Mouse (Mus musculus) ES-E14 (cell line): Measurements from ENCODE around the gene Tmem95. TPM values are rescaled to one million over a fixed set of nuclear protein-coding genes. Genes with fewer than 3 reads are reported as not detected.

Source experiments
- DNase-seq: peaks from one replicate; pipeline ENCODE4 v3.0.0-alpha.2; 2013; ENCODE audit warnings: low read depth, low spot score
- H3K27ac ChIP-seq: 2 replicates; pipeline ENCODE4 v1.5.1; 2012; ENCODE audit warnings: low read depth, mild to moderate bottlenecking, low read length, moderate library complexity, mixed read lengths; ENCODE audit not compliant: poor library complexity, insufficient read depth, severe bottlenecking
- H3K36me3 ChIP-seq: 2 replicates; pipeline ENCODE4 v1.6.1; 2012; ENCODE audit warnings: mild to moderate bottlenecking, low read length, moderate library complexity, mixed read lengths; ENCODE audit not compliant: control insufficient read depth, poor library complexity, insufficient read depth, severe bottlenecking
- H3K4me1 ChIP-seq, 2 experiments: fragments of 150-350 bp in 1 of 2; sonication (generic) in 1 of 2; 2 replicates each; pipeline ENCODE4 v1.6.1; 2012; ENCODE audit warnings: low read length in 2 of 2, mild to moderate bottlenecking in 1 of 2, mixed read lengths in 1 of 2; ENCODE audit not compliant: control insufficient read depth in 2 of 2, insufficient read depth in 2 of 2, poor library complexity in 1 of 2
- H3K4me3 ChIP-seq, 2 experiments: fragments of 150-350 bp in 1 of 2; sonication (generic) in 1 of 2; 2 replicates each; pipeline ENCODE4 v1.5.1; 2012; ENCODE audit warnings: low read length in 2 of 2, low read depth in 1 of 2, mild to moderate bottlenecking in 1 of 2, mixed read lengths in 1 of 2; ENCODE audit not compliant: insufficient read depth in 1 of 2, poor library complexity in 1 of 2, severe bottlenecking in 1 of 2
- H3K9ac ChIP-seq: 2 replicates; pipeline ENCODE4 v1.6.1; 2012; ENCODE audit warnings: low read depth, mild to moderate bottlenecking, low read length, mixed read lengths; ENCODE audit not compliant: poor library complexity, insufficient read depth, severe bottlenecking
- H3K9me3 ChIP-seq: fragments of 150-350 bp; sonication (generic); 2 replicates; pipeline ENCODE4 v1.6.1; 2012; ENCODE audit warnings: low read depth, mild to moderate bottlenecking, low read length; ENCODE audit not compliant: control insufficient read depth, insufficient read depth
- CHD2 ChIP-seq: IDR thresholded peaks from 2 replicates; pipeline ENCODE4 v1.6.1; 2014; ENCODE audit warnings: mild to moderate bottlenecking, low read depth, low read length, inconsistent platforms
- HCFC1 ChIP-seq: IDR thresholded peaks from 2 replicates; pipeline ENCODE4 v1.6.1; 2012; ENCODE audit warnings: low read length, inconsistent platforms, borderline replicate concordance; ENCODE audit not compliant: insufficient read depth
- MAFK ChIP-seq: IDR thresholded peaks from 2 replicates; pipeline ENCODE4 v1.6.1; 2014; ENCODE audit warnings: mild to moderate bottlenecking, low read depth, low read length, inconsistent platforms; ENCODE audit not compliant: insufficient read depth
- ZC3H11A ChIP-seq: IDR thresholded peaks from 2 replicates; pipeline ENCODE4 v1.6.1; 2012; ENCODE audit warnings: low read depth, mild to moderate bottlenecking, inconsistent platforms, low read length, borderline replicate concordance
- ZNF384 ChIP-seq: IDR thresholded peaks from 2 replicates; pipeline ENCODE4 v1.6.1; 2012; ENCODE audit warnings: low read depth, low read length, inconsistent platforms
- in situ Hi-C, 2 experiments: fragments of 600-800 bp; cut with MboI; formaldehyde crosslinking; loops; one replicate each; pipeline ENCODE4 v1.15.1; 2025; ENCODE audit warnings: low sequenced_read_pairs in 2 of 2, inconsistent platforms in 1 of 2; ENCODE audit not compliant: unreplicated experiment in 2 of 2
- total RNA-seq: library from RNA; depleted of rRNA; stranded (reverse); fragments of 300-350 nt; gene quantifications from 2 replicates; pipeline ENCODE4 v1.2.3, GENCODE M21; 2012

Gene Tmem95
- total RNA-seq, 1 experiment, result not detected

DNA sequence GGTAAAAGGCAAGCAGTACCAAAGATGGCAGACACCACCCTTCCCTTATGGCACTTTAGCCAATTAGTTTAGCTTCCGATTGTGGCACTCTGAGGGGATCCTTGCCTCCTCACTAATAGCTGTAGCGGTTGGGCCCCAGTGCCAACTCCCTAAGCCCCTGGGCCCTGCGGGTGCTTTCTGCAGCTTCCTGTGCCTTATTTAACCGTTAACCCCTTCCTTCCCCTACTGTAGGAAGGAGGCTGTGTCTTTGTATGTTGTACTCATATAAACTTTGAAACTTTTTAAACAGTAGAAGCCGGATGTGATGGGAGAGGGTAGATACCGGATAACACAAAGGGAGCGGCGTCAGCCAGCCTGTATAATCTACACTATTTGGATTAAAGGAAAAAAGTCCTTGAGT, 27.1 kb downstream of the Tmem95 start:
- no peak overlapping the region for H3K27ac ChIP-seq

DNA sequence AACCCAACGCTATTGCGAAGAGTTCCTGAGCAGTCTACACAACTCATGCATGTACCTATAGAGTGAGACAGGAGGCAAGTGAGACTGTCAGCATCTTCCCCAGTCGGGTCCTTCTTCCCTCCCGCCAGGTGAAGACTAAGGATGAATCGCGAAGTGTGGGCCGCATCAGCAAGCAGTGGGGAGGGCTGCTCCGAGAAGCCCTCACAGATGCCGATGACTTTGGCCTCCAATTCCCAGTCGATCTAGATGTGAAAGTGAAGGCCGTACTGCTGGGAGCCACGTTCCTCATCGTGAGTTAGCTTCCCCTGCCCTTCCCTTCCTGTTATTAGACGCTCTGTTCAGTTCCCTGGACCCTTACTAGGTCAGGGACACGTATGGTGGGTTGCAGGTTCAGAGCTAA, 27.9 kb downstream of the Tmem95 start:
- in situ Hi-C loops, result no loop called here
- Histone ChIP-seq H3K4me3 (no peak overlapping the region), H3K4me1 (peaks cover 2 to 10% of the 10 kb centered on the region in 2 experiments; a peak in 2 of 4 replicates), H3K9ac (no peak overlapping the region), H3K27ac (no peak overlapping the region), H3K36me3 (peaks cover 16% of the 10 kb centered on the region; the same call in 1 of the 2 replicates), H3K9me3 (no peaks in the 10 kb centered on the region)
- no peak for TF ChIP-seq HCFC1
- DNase-seq, result no peak

More for the DNA sequence above, 27.1 kb downstream of the Tmem95 start:
- Histone ChIP-seq H3K9ac (no peak overlapping the region), H3K36me3 (peaks cover 16% of the 10 kb centered on the region; the same call in 1 of the 2 replicates), H3K9me3 (no peaks in the 10 kb centered on the region), H3K4me1 (peaks cover 2 to 14% of the 10 kb centered on the region in 2 experiments; a peak in 2 of 4 replicates), H3K4me3 (no peak overlapping the region)
- in situ Hi-C loops, result no loop called here
- TF ChIP-seq ZC3H11A, result no peak
- TF ChIP-seq CHD2, result no peak
- no peak for TF ChIP-seq ZNF384
- no peak for TF ChIP-seq MAFK
- TF ChIP-seq HCFC1, result no peak
- DNase-seq, result no peak

DNA sequence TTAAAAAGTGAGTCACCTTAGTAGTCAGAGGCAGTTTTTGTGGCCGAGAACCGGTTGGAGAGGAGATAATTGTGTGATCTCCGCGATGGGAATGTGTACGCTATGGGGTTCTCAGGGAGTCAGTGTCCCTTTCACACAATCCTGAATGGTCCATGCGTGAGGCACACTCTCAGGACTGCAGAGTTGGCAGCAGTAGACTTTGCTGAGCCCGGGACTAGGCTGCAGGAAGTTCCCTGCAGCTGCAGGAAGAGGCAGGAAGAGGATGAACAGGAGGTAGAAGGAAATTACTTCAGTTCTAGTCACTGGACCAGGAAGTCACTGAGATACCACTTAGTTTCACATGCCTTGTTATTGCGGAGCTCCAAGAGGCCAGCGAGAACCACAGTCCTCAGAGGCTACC, 28.7 kb downstream of the Tmem95 start:
- Histone ChIP-seq H3K9me3 (no peaks in the 10 kb centered on the region), H3K4me1 (peaks cover 0 to 6% of the 10 kb centered on the region in 2 experiments; a peak in 2 of 4 replicates), H3K27ac (no peak overlapping the region), H3K9ac (no peak overlapping the region), H3K4me3 (no peak overlapping the region), H3K36me3 (peaks cover 13% of the 10 kb centered on the region; the same call in 1 of the 2 replicates)
- TF ChIP-seq MAFK, result no peak
- TF ChIP-seq ZNF384, result no peak
- no peak for TF ChIP-seq ZC3H11A
- no peak for TF ChIP-seq CHD2
- TF ChIP-seq HCFC1, result no peak
- DNase-seq, result no peak
- in situ Hi-C loops, result no loop called here

DNA sequence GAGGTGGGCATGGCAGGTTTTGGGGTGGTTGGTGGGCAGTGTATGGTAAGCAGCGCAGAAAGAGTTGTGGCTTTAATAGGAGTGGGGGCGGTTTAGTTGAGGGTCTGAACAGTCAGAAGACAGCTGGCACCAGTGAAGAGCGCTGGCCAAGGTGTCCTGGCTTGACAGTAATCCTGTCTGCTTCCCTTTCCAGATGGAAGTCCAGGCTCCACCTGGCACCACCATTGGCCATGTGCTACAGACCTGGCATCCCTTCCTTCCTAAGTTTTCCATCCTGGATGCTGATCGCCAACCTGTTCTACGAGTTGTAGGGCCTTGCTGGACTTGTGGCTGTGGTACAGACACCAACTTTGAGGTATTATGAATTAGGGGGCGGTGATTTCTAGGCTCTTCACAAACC, 29.8 kb downstream of the Tmem95 start:
- no peak for DNase-seq
- peaks cover 13% of the 10 kb centered on the region; the same call in 1 of the 2 replicates for H3K36me3 ChIP-seq
- in situ Hi-C loops, result no loop called here
- H3K4me1 ChIP-seq, result peaks cover 0 to 6% of the 10 kb centered on the region in 2 experiments; a peak in 2 of 4 replicates
- TF ChIP-seq MAFK, result no peak
- no peak for TF ChIP-seq ZNF384
- no peak for TF ChIP-seq ZC3H11A
- TF ChIP-seq CHD2, result no peak
- TF ChIP-seq HCFC1, result no peak
- H3K9ac ChIP-seq, result no peak overlapping the region
- H3K4me3 ChIP-seq, result peak overlapping the region in 1 of 2 experiments; percentile 10; a peak in 1 of 4 replicates
- no peaks in the 10 kb centered on the region for H3K9me3 ChIP-seq
- H3K27ac ChIP-seq, result no peak overlapping the region
